Mouse (Mus musculus) liver, embryonic 14.5 days (tissue): ENCODE results near the gene Rin3.

Experiments
- CTCF ChIP-seq: IDR thresholded peaks from 2 replicates; pipeline ENCODE4 v1.5.1; 2016; ENCODE audit warnings: antibody characterized with exemption, low read depth, control low read depth
- EP300 ChIP-seq: IDR thresholded peaks from 2 replicates; pipeline ENCODE4 v1.6.1; 2016; ENCODE audit warnings: antibody characterized with exemption, low read depth

GRCm38 (mm10) chr12:102382180-102382579 lies 99.3 kb downstream of the Rin3 start:
- TF ChIP-seq EP300, result no peak
- TF ChIP-seq CTCF, result no peak
